Mouse (Mus musculus) cerebellum, adult 9-11 months (tissue): ENCODE measurements around the gene Snx4.
A peak's percentile ranks its signal among the peaks of the same experiment; 100 is the strongest.

ENCODE experiments used
- DNase-seq: peaks from one replicate; pipeline ENCODE4 v3.0.0; 2022

The Snx4 gene

GRCm38 (mm10) chr16:33283079-33283478, 31.8 kb downstream of the Snx4 start:
- no peak for DNase-seq

DNA sequence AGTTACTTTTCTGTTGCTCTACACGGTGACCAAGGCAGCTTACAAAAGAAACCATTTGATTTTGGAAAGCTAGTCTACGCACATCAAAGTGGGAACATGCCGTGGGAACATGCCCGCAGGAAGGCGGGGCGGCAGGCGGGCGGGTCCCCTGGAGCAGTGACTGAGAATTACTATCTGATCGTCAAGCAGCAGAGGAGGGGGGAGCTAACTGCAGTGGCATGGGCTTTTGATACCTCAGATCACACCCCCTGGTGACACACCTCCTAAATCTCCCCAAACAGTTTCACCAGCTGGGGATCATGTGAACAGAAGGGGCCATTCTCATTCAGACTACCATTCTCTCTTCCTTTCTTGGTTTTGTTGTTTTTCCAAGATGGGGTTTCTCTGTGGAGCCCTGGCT, 37.3 kb downstream of the Snx4 start:
- DNase-seq: no peak

GRCm38 (mm10) chr16:33289981-33290380, 38.7 kb downstream of the Snx4 start:
- peak; percentile 22 for DNase-seq

GRCm38 (mm10) chr16:33292241-33292640, 41.0 kb downstream of the Snx4 start:
- DNase-seq: no peak

DNA sequence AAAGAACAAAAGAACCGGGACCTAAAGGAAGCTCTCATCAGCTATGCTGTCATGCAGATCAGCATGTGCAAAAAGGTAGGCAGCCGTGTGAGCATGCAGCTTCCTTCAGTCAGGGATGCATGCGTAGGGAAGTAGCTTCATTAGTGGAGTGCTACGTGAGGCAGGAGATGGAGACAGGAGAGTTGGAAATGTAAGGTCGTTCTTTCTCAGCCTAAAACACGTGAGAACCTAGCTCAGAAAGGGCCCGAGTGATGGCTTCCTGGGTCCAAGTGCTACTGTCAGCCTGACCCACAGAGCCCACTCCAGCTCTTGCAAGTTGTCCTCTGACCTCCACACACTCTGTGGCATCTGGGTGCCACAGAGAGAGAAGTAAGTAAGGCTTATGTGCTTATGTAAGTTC, 43.4 kb downstream of the Snx4 start:
- DNase-seq: no peak

GRCm38 (mm10) chr16:33295321-33295720, 44.1 kb downstream of the Snx4 start:
- DNase-seq: no peak

DNA sequence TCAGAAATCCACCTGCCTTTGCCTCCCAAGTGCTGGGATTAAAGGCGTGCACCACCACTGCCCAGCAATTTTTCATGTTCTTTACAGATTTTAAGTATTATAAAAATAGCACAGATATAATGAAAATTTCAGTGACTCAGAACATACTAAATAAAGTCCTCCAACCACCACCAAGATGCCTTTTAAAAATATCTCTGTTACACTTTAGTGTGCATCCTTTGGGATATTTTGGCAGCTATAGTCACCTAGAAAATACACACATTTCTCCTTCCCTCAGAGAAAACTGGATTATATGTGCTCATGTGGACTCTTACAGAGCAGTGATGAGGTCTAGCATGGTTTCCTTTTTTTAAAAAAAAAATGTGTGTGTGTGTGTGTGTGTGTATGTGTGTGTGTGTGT, 46.3 kb downstream of the Snx4 start:
- DNase-seq: no peak

DNA sequence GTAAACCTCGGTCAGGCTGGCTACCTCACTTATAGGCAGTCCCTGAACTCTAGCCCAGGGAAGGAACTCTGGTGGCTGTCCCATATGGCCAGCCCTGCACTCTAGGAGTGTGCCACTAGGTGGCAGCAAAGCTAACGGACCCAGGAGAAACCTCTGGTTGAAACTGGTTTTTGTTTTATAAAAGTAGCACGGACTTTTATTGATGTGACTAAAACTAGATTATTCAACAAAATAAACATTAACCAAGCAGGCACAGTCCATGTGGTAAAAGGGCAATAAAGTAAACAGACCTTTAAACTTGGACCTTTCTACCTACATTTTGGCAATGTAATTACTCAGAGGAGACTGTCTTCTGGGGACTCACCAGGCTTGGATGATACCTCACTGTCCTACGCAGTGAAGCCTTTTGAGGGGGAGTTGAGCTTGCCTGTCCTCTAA, 55.4 kb downstream of the Snx4 start:
- DNase-seq: peak; percentile 52

- DNase-seq: peak; percentile 8
These were observed 56.5 kb downstream of the Snx4 start for GRCm38 (mm10) chr16:33307761-33308160.

GRCm38 (mm10) chr16:33309066-33309465, 57.8 kb downstream of the Snx4 start:
- no peak for DNase-seq

- no peak for DNase-seq
These were observed 64.4 kb downstream of the Snx4 start for GRCm38 (mm10) chr16:33315611-33316010.

GRCm38 (mm10) chr16:33317646-33318045, 66.4 kb downstream of the Snx4 start:
- no peak for DNase-seq

GRCm38 (mm10) chr16:33318059-33318458, 66.8 kb downstream of the Snx4 start:
- DNase-seq: no peak

GRCm38 (mm10) chr16:33325704-33326455, 74.6 kb downstream of the Snx4 start:
- no peak for DNase-seq

DNA sequence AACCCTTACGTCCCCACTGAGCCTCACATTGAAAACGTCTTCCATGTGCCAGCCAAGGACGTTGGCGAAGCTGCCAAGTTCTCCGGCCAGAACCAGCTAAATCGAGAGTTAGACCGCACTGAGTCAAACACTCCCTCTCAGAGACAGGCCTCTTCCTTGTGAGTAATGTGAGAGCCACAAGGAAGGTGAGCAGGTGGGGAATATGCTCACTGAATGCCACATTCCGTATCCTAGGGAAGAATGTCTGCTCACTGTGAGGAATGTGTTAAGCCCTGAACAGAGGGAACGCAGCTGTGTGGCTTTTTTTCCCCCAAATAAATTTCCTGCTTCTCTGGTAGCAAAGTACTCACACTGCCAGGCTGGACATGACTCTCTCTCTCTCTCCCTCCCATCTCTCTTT, 75.3 kb downstream of the Snx4 start:
- DNase-seq: no peak

- no peak for DNase-seq
These were observed 75.9 kb downstream of the Snx4 start for GRCm38 (mm10) chr16:33327101-33327500.

DNA sequence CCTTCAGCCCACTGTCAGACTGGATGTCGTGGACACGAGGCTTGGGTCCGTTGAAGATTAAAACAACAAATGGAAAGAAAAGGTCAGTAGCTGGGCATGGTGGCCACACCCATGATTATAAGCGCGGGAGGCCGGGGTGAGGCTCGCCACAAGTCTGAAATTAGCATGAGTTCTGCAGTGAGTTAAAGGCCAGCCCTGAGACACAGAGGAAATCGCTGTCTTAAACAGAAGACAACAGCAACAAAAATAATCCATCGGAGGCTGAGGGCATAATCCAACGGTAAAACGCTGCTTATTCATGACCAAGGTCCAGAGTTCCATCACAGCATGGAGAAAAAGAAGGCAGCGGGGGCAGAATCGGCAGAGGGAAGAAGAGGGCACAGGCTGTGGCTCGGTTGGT, 81.8 kb downstream of the Snx4 start:
- DNase-seq: no peak

GRCm38 (mm10) chr16:33337177-33337576, 85.9 kb downstream of the Snx4 start:
- peak; percentile 95 for DNase-seq

DNA sequence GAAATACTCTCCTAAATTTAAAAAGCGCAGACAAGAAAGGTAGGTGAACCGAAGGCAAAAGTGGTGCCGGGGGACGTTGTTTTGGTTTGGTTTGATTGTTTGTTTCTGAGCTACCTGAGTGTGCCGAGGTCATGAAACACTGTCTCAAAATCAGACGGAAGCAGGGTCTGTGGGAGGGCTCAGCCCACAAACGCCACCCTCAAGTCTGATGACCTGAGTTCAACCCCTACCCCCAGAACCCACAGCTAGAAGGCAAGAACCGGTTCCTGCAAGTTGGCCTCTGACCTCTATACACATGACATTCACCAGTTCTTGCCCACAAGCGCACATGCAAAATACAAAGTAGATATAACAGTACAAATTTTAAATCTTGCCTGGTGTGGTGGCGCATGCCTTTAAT, 86.4 kb downstream of the Snx4 start:
- peak; percentile 23 for DNase-seq

GRCm38 (mm10) chr16:33338492-33338891, 87.2 kb downstream of the Snx4 start:
- DNase-seq: no peak

GRCm38 (mm10) chr16:33339476-33339875, 88.2 kb downstream of the Snx4 start:
- DNase-seq: no peak

DNA sequence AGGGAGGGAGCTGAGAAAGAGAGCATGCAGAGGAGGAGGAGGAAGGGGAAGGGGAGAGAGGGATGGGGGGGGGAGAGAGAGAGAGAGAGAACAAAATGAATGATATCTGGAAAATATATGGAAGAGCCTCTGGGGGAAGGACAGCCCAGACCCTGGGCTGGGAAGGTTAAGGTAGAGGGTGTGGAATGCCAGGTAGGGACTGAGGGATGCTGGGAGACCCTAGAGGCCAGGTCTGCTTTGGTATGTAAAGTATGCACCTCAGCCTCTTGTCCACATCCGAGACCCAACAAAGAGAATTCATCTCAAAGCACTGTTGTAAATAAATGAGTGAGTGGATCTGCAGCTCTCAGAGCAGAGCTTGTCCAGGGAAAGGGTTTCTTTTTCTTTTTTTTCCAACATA, 91.1 kb downstream of the Snx4 start:
- no peak for DNase-seq

GRCm38 (mm10) chr16:33343106-33343505, 91.9 kb downstream of the Snx4 start:
- DNase-seq: no peak

- DNase-seq: no peak
These were observed 92.4 kb downstream of the Snx4 start for GRCm38 (mm10) chr16:33343601-33344000.

- no peak for DNase-seq
These were observed 93.1 kb downstream of the Snx4 start for GRCm38 (mm10) chr16:33344379-33344778.
